Mouse (Mus musculus): ENCODE results near the gene Obscn.

GRCm38 (mm10) chr11:58985299-58985917, 150.8 kb downstream of the Obscn start:
- TF ChIP-seq EP300 (IDR thresholded peaks at IDR 0.05) (no peak), CTCF (IDR thresholded peaks at IDR 0.05) (no peak)
